Mouse (Mus musculus) T-helper 2 cell (primary cell): ENCODE results near the gene Nfic.
"Not testable (repeated sequence)": the region's sequence is repeated elsewhere in the genome, so short reads cannot be mapped to it uniquely, and the experiment has no call there.

ENCODE experiments used
- in situ Hi-C: fragments of 300-600 bp; cut with MboI, MseI; formaldehyde crosslinking; loops from one replicate; pipeline ENCODE4 v1.15.1; 2025; ENCODE audit warnings: high pct_unique_total_duplicates

Gene Nfic

DNA sequence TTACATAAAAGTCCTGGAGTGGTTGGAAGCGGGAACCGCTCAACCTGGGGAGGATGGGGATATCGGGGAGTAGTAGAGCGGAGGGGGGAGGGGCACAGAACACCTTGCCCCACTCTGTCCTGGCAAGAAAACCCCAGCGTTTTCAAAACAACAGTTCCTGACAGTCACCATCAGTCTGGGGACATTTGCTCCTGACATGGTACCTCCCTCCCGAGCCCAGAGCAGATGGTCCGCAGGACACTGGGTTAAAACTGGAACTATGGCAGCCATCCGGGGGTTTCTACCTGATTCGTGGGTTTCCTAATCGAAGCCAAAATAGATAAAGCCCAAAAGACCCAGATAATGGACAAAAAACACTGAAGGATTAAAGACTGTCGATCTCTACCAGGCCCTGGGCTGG lies 5.5 kb upstream of the Nfic start:
- in situ Hi-C loops, result no loop called here

- in situ Hi-C loops, result no loop called here
Observed at GRCm38 (mm10) chr10:81460471-81460870, 5.0 kb upstream of the Nfic start.

DNA sequence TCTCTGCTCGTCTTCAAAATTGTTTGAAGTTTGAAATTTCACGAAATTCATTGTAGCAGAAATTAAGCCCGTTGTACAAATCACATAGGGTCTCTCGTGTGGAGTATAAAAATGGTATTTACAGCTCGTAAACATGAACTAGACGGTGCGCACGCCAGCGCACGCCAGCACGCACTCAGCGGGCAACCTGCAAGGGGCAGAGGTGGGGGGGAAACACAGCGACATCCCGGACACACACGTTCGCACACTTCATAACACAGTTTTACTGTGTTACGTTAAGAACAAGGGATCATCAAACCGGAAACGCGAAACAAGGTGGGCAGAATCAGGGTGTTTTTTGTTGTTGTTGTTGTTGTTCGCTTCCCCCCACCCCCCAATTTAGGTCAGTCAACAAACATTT lies 4.0 kb upstream of the Nfic start:
- in situ Hi-C loops, result no loop called here

DNA sequence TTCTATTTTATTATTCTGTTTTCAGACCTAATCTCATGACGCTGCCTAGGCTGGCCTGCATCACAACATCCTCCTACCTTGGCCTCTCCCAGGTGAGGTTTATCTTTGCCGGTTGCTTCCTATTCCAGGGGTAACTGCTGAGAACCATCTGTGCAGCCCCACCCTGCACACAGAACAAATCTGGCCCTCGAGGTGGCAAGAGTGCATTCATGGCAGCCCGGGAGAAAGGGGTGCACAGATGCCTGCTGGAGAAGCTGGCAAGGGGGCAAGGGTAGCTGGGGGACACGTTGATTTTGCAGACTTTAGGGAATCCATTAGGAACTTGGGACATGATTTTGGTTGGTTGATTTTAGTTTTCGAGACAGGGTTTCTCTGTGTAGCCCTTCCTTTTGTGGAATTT lies 2.8 kb upstream of the Nfic start:
- in situ Hi-C loops, result no loop called here

DNA sequence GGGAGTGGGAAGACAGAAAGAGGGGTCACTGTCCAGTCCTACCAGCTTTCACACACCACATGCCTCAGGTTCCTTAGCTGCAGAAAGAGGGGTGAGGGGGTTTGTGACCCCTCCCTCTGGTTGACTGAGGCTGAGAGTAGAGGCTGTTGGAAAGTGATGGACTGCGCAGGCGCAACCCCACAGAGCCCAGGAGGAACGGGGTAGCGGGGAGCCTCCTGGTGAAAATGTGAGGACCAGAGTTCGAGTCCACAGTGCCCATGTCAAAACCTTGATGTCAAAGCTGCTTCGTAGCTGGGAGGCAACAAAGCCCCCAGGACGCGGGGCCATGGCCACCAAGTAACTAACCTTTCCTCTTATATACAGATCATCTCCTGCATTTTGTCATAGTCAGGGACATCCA lies 2.2 kb upstream of the Nfic start:
- in situ Hi-C loops, result no loop called here

DNA sequence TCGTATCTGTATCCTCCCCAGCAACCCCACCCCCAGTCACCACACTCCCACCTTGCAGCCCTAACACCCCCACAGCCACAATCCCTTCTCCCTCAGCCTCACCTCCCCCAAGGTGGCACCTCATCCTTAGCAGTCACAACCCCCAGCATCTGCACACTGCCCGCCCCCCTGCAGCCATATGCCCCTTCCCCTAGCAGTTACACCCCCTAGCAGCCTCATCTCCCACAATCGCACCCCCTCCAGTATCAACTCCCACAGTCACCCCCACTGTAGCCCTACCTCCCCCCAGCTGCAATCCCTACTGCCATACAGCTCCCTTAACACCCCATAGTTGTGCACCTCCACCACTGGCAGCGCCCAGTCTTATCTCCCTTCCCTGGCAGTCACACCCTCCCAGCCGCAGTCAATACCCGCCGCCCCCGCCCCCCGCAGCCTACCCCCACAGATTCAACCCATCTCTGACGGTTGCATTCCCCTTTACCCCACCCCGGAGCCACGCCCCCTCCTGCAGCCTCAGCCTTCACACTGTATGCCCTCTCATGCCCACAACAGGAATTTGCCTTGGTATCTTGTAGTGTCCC lies 1.6 kb upstream of the Nfic start:
- in situ Hi-C loops, result no loop called here

GRCm38 (mm10) chr10:81454106-81454505 lies 1.3 kb downstream of the Nfic start:
- in situ Hi-C loops, result no loop called here

DNA sequence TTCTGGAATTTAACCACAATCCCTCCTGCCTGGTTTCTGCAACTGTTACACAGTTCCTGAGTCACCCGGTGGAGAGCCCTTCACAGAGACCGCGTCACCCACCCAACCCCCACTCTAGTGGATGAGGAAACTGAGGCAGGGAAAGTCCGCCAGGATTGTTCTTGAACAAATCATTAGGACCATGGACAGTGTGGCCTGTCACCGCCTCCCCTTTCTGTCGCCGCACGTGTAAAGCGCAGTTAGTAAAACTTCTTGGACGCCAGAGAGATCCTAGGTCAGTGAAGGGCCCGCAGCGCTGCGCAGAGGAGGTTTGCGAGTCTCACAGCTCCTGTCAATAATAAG lies 2.5 kb downstream of the Nfic start:
- in situ Hi-C loops, result no loop called here

GRCm38 (mm10) chr10:81452237-81452946 lies 3.0 kb downstream of the Nfic start:
- in situ Hi-C loops, result no loop called here

DNA sequence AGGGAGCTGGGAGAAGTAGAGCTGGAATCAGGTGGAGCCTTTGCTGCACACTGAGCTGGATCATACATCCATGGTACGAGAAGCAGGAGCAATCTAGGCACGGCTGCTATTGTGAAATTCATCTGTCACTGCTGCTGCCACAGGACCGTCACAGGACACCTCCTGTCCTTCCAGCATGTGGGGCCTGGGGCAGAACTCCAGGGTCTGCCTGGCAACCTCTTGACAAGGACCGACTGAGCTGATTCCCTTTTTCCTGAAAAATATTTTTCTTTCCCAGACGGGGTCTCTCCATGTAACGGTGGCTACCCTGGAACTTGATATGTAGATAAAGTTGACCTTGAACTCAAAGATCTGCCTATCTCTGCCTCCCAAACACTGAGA lies 4.1 kb downstream of the Nfic start:
- in situ Hi-C loops, result no loop called here

GRCm38 (mm10) chr10:81450641-81451364 lies 4.6 kb downstream of the Nfic start:
- in situ Hi-C loops, result no loop called here

- in situ Hi-C loops, result no loop called here
Observed at GRCm38 (mm10) chr10:81450140-81450539, 5.3 kb downstream of the Nfic start.

- in situ Hi-C loops, result not testable (repeated sequence)
Observed at GRCm38 (mm10) chr10:81445516-81445915, 9.9 kb downstream of the Nfic start.

DNA sequence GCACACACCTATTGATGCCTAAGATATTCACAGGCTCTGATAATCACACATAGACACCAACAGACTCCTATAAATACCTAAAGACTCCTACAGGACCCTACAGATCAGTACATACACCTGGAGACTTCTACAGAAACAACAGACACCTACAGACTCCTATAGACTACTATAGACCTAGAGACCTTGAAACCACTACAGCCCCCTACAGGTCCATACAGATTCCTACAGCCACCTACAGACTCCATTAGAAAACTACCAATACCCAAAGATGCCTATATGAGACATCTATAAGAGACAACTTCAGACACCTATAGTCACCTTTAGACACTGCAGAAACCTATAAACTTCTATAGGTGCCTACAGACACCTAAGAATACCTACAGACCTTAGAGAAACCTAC lies 14.4 kb downstream of the Nfic start:
- in situ Hi-C loops, result loop anchor here (5.0 kb wide), 1 partner anchor 34 kb away; no protein-coding TSS in a partner anchor

DNA sequence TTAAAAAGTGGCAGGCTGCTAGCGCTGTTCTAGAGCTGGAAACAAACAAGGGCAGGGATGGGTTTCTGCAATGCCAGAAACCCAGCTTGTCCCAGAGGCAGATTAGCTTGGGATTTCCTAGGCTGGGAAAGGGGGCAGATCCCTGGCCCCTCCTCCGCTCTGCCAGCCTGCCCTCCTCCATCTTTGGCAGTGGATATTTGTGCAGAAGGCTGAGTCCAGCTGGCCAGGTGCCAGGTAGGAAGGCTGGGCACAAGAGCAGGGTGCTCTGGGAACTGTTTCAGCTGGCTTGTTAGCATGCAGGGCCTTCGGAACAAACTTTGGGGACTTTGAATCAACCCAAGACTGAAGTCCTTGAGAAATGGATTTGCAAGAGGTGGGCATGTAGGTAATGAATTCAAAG lies 20.0 kb downstream of the Nfic start:
- in situ Hi-C loops, result loop anchor here (5.0 kb wide), 1 partner anchor 668 kb away; no protein-coding TSS in a partner anchor

GRCm38 (mm10) chr10:81434361-81435263 lies 20.8 kb downstream of the Nfic start:
- in situ Hi-C loops, result loop anchor here (5.0 kb wide), 1 partner anchor 667 kb away; no protein-coding TSS in a partner anchor

- in situ Hi-C loops, result no loop called here
Observed at GRCm38 (mm10) chr10:81433541-81434289, 21.7 kb downstream of the Nfic start.

DNA sequence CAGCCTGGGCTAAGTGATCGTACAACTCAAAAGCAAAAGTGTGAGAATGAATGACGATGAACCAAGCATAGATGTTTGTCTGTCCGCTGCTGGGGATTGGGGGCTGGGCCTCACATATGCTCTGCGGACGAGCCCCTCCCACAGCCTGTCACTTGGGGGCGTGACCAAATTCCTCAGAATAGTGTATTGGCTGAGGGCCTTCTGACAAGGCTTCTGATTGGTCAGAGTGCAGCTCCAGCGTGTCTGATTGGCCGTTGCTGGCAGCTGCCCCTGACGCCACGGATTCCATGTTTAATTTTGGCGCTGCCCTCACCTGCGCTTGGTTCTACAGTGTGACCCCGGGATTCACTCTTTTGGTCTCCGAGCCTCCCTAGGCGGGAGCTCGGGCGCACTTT lies 22.6 kb downstream of the Nfic start:
- in situ Hi-C loops, result no loop called here

DNA sequence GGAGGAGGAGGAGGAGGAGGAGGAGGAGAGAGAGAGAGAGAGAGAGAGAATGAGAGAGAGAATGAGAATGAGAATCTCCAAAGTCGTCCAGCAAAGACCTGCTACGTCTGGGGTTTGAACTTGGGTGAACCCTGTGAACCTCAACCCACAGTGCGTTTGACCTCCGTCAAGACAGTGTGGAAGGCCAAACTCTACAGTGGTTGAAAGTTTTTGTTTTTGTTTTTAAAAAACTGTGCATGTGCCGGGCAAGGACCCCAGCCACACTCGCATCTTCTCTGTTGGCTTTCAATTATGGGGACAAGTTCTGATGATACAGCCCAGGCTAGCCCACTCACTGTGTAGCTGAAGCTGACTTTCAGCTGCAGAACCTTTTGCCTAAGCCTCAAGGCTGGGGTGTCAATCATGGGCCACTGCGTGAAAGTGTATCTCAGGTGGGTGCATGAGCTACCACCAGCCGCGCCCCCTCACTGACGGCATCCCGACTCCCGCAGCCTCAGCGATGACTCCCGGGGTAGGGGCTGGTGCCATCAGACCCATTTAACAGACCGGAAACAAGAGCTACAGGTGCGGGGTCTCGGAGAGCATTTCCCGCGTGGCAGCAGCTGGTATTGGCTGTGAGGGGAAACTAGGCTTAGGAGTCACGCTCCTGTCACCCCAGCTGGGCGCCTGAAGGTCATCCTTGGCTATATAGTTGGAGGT lies 23.1 kb downstream of the Nfic start:
- in situ Hi-C loops, result no loop called here

DNA sequence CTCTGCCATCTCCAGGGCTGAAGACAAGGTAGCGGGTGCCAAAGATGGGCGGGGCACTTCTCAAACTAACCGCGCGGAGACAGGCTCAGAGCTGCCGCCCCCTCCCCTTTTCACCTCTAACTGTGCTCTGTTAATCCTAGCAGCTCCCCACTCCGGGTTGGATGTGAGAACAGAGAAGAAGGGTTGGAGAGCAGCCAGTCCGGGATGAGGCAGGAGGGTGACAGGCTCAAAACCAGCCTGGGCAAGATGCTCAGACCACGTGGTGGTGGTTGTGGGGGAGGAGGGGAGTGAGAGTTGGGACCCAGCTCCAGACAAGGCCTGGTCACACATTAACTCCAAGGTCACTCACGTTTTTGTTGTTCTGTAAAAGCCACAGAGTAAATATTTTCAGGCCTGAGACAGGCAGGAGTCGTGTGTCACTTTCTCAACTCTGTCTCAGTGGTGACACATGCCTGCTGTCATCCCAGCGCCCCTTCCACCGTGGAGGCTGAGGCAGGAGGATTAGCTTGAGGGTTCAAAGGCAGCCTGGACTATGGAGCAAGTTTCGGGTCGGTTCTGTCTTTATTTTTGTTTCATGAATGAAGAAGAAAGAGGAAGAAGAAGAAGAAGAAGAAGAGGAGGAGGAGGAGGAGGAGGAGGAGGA lies 23.8 kb downstream of the Nfic start:
- in situ Hi-C loops, result no loop called here
